Mouse (Mus musculus) kidney, postnatal 10 days (tissue): ENCODE results near the gene Gm10645.

Source experiments
- DNase-seq: peaks from one replicate; pipeline ENCODE4 v3.0.0; 2021; ENCODE audit warnings: mixed read lengths

The Gm10645 gene

DNA sequence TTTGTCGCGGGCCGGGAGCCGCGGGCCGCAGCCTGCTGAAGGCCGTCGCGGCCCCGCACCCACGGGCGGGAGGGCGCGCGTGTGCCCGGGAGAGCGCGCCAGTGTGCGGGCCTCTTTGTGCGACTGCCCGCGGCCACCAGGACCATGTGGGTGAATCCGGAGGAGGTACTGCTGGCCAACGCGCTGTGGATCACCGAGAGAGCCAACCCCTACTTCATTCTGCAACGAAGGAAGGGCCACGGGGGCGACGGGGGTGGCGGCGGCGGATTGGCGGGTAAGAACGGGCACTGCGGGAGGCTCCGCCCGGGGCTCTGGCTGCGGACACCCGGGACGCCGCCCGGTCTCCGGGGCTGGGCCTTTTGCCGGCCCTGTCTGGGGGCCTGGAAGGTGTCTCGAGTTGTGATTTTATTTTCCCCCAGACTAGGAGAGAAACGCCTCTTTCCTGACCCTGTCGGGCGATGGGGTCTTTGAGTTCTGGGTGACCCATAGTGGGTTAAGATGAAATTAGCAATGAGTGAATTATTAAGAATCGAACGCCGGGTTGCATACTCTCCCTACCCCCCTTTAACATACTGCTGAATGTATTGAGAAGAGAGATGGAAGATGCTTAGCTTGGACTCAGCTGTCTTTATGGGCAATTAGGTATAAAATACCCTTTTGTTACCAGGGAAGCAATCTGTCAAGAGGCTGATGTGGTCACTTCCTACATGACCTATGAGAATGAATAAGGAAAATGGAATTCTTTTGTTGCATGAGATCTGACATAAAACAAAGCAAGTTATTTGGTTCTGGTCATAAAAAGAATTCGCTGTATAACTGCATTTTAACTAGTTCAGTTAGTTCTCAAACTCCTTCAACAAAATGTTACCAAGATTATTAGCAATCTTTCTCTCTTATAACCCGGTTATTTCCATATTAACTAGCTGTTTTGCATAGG lies at the start of gene Gm10645:
Gene Gm10645 (minus strand): TSS at position 240 of the 937 bp plus-strand sequence.
- DNase-seq, result peak; percentile 59

DNA sequence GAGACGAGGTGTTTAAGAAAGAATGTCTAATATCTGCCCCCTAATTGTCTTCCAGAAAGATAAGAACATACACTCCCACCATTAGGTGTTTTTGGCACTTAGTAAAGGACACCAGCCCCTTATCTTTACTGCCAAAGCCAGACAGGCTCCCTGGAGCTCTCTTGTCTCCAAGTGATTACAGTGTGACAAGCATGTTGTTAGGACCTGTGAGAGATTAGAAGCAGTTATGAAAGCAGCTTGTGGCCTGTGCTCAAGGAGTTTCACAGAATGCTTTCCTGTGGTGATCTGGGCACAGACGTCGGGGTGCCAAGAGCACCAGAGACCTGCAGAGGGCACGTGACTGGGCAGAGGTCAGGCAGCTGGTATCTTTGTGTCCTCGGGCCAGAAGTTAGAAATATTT lies 49.1 kb upstream of the Gm10645 start:
- no peak for DNase-seq

DNA sequence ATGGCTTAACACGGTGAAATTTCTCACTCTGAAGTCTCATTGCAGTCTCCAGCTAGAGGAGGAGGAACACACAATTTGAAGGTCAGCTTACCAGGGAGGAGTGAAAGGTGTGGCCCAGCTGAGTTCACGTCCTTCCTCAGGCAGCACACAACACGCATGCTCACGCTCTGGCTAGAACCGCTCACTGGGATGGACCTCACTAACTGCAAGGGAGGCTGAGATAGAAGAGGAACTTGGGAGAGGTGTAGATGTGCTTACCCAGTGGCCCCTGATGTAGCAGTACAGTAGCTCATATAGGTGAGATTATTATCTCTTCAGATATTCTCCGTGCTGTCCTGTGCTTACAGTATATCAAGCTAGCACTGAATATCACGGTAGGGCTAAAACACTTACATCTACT lies 44.7 kb upstream of the Gm10645 start:
- DNase-seq, result no peak

GRCm38 (mm10) chr8:83209581-83209980 lies 43.6 kb upstream of the Gm10645 start:
- DNase-seq, result no peak

DNA sequence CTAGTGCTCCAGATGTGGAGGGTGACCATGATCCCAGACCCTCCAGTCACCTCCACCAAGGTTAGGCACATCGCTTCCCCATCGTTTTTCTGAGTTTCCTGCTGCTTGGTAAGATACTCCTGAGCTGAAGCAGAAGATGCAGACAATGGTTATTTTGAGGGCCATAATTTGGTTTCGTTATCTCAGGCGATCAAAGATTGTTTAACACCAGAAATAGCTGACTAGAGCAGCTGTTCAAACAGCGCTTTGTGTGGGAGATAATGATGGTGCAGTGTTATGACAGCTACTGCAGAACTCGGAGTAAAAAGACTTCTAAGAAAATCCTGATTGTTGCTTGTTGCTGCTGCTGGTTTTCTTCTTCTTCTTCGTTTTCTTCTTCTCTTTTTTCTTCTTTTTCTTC lies 39.9 kb upstream of the Gm10645 start:
- no peak for DNase-seq

DNA sequence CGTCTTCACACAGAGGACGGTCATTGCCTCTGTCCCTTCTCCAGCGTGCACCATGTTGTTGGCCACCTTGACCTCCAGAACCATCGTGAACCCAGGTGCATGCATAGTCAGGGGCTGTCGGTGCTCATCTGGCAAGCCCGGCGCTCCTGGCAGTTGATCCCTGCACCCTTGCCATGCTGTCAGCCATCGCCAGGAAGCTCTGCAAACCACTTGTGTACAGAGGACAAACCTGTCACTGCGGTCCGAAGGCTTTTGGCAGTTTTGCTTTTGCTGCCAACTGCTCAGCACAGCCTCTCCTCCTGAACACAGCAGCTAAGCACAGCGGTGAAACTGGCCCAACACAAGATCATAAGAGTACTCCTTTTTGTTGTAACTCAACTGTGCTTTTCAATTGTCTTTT lies 37.0 kb upstream of the Gm10645 start:
- DNase-seq, result no peak

GRCm38 (mm10) chr8:83200191-83201177 lies 34.5 kb upstream of the Gm10645 start:
- peak; percentile 31 for DNase-seq

- DNase-seq, result no peak
These were observed 33.7 kb upstream of the Gm10645 start for GRCm38 (mm10) chr8:83199715-83200114.

- DNase-seq, result no peak
These were observed 30.1 kb upstream of the Gm10645 start for GRCm38 (mm10) chr8:83196088-83196487.

GRCm38 (mm10) chr8:83189538-83190095 lies 23.6 kb upstream of the Gm10645 start:
- no peak for DNase-seq

GRCm38 (mm10) chr8:83187363-83187962 lies 21.5 kb upstream of the Gm10645 start:
- no peak for DNase-seq

DNA sequence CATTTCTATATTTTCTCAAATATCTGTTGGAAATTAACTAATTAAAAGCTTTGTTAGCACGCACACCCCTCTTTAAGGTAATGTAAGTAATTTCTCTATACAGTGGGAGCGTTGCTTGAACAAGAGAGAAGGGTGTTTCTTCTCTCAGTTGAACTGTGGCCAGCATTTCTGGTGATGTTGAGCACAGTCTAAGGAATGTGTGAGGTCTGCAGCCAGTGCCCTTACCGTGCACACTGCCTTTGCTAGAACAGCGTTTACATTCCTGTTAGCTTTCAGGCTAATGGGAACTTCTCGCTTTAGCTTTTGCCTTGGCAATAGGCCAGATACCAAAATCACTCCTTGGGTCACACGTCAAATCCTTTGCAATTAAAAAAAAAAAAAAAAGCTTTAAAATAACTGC lies 20.4 kb upstream of the Gm10645 start:
- DNase-seq, result peak; percentile 24

- DNase-seq, result no peak
These were observed 16.8 kb upstream of the Gm10645 start for GRCm38 (mm10) chr8:83182784-83183183.

GRCm38 (mm10) chr8:83181851-83182482 lies 16.0 kb upstream of the Gm10645 start:
- DNase-seq, result no peak

- peak; percentile 57 for DNase-seq
These were observed 12.3 kb upstream of the Gm10645 start for GRCm38 (mm10) chr8:83178228-83178742.

GRCm38 (mm10) chr8:83177317-83178195 lies 11.6 kb upstream of the Gm10645 start:
- DNase-seq, result no peak

GRCm38 (mm10) chr8:83176785-83177184 lies 10.8 kb upstream of the Gm10645 start:
- DNase-seq, result no peak

- DNase-seq, result peak; percentile 21
These were observed 9.7 kb upstream of the Gm10645 start for GRCm38 (mm10) chr8:83175680-83176079.

DNA sequence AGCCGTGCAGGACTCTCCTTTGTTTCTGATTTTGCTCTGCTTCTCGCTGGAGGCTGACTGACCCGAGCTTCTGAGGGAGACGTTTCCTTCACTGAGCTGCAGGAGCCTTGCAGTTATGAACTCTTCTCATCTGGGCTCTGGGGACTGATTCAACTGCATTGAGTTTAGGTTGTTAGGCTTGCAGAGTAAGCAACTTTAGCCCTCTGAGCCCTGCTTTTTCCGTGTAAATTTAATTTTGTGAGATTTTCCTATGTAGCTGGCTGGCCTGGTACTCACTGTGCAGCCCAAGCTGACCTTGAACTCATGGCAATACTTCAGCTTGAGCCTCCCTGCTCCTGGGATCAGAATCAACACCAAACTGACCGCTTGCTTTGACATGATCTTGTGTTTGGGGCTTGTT lies 4.9 kb upstream of the Gm10645 start:
- DNase-seq, result no peak

DNA sequence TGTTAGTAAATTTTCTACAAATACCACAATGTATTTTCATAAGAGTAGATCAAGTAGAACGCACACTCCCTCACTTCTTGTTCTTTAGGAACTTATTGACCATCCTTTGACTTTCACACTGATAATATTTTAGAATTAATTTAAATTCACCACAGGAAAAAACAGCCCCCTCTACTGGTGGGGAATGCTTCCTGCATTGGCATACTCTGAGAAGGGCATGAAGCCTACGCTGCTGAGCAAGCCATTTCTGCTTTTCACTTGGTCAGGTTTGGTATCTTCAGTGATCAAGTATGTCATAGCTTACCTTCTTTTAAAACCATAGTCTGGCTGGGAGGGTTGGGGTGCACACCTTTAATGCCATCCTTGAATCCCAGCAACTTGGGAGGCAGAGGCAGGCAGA lies 3.7 kb upstream of the Gm10645 start:
- DNase-seq, result peak; percentile 30

DNA sequence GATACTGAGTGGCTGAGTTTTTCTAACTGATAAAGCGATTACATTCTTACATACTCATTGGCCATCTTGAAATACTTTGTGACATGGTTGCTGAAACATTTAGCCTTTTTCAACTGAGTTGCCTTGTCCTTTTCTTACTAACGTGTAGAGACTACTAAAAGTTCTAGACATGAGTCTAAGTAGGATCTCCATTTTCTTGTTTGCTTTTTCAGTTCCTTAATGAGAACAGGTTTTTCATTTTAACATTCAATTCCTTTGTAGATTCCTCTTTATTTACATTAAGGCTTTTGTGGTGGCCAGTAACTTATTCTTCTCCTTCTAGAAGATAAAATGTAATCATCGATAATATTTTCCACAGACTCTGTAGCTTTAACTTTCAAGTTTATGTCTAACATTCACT lies 3.2 kb upstream of the Gm10645 start:
- DNase-seq, result no peak
